Mouse (Mus musculus): ENCODE results near the gene Aldh3b3. TPM values are rescaled to one million over a fixed set of nuclear protein-coding genes. Genes with fewer than 3 reads are reported as not detected.

Gene Aldh3b3
- polyA plus RNA-seq, 1 experiment from 2014 or later, result not detected

- 78% methylated on average over 7 of the region's 7 CpGs for WGBS
- no peak for ATAC-seq (ENCODE audit: extremely low read depth, insufficient number of reproducible peaks, low FRiP score, low TSS enrichment)
- H3K4me2 ChIP-seq, result no peak overlapping the region
Measured at GRCm38 (mm10) chr19:3942315-3942714, 16.1 kb upstream of the Aldh3b3 start.

GRCm38 (mm10) chr19:3942986-3943735 lies 15.3 kb upstream of the Aldh3b3 start:
- Histone ChIP-seq H3K9me3 (no peaks in the 10 kb centered on the region), H3K27me3 (replicated peaks) (peaks cover 25% of the 10 kb centered on the region), H3K4me3 (peak overlapping the region; percentile 40), H3K27ac (replicated peaks) (no peak overlapping the region), H3K36me3 (no peaks in the 10 kb centered on the region), H3K4me1 (peaks cover 12% of the 10 kb centered on the region), H3K9ac (peak overlapping the region; percentile 40), H3K4me2 (peak overlapping the region; percentile 65)
- WGBS, result 15% methylated on average over 27 of the region's 27 CpGs
- no peak for ATAC-seq (ENCODE audit: extremely low read depth, insufficient number of reproducible peaks, low FRiP score, low TSS enrichment)

More at GRCm38 (mm10) chr19:3942315-3942714, 16.1 kb upstream of the Aldh3b3 start:
- no peak overlapping the region for H3K9ac ChIP-seq
- H3K4me1 ChIP-seq, result peaks cover 12% of the 10 kb centered on the region
- H3K9me3 ChIP-seq, result no peaks in the 10 kb centered on the region
- H3K36me3 ChIP-seq, result no peaks in the 10 kb centered on the region
- H3K27me3 ChIP-seq (replicated peaks), result peaks cover 25% of the 10 kb centered on the region
- H3K4me3 ChIP-seq, result no peak overlapping the region
- no peak overlapping the region for H3K27ac ChIP-seq (replicated peaks)

GRCm38 (mm10) chr19:3945872-3946564 lies 12.4 kb upstream of the Aldh3b3 start:
- H3K36me3 ChIP-seq, result no peaks in the 10 kb centered on the region
- H3K9me3 ChIP-seq, result 0 out of 2 replicates have a peak, but pooled peaks cover 3% of the 10 kb centered on the region
- no peak overlapping the region for H3K4me3 ChIP-seq
- 0 out of 2 replicates have a peak overlapping the region, but pooled peaks have one; percentile 11 for H3K4me2 ChIP-seq
- H3K9ac ChIP-seq, result peak overlapping the region; percentile 58
- H3K27me3 ChIP-seq (replicated peaks), result peaks cover 25% of the 10 kb centered on the region
- peak; percentile 32; the same call in 1 of the 2 replicates for ATAC-seq (ENCODE audit: extremely low read depth, insufficient number of reproducible peaks, low FRiP score, low TSS enrichment)
- H3K4me1 ChIP-seq, result peaks cover 12% of the 10 kb centered on the region
- WGBS, result 20% methylated on average over 10 of the region's 10 CpGs
- peak overlapping the region; percentile 54 for H3K27ac ChIP-seq (replicated peaks)

- peaks cover 25% of the 10 kb centered on the region for H3K27me3 ChIP-seq (replicated peaks)
- H3K36me3 ChIP-seq, result no peaks in the 10 kb centered on the region
- H3K4me3 ChIP-seq, result no peak overlapping the region
- ATAC-seq (ENCODE audit: extremely low read depth, insufficient number of reproducible peaks, low FRiP score, low TSS enrichment), result no peak
- H3K27ac ChIP-seq (replicated peaks), result peak overlapping the region; percentile 54
- H3K4me2 ChIP-seq, result no peak overlapping the region
- no peak overlapping the region for H3K9ac ChIP-seq
- WGBS, result 17% methylated on average over 2 of the region's 2 CpGs
- H3K4me1 ChIP-seq, result peaks cover 12% of the 10 kb centered on the region
- H3K9me3 ChIP-seq, result 0 out of 2 replicates have a peak, but pooled peaks cover 3% of the 10 kb centered on the region
Measured at GRCm38 (mm10) chr19:3946715-3947114, 11.7 kb upstream of the Aldh3b3 start.

- Histone ChIP-seq H3K27ac (replicated peaks) (no peak overlapping the region), H3K4me2 (no peak overlapping the region), H3K36me3 (no peaks in the 10 kb centered on the region), H3K27me3 (replicated peaks) (peaks cover 16% of the 10 kb centered on the region), H3K9me3 (0 out of 2 replicates have a peak, but pooled peaks cover 3% of the 10 kb centered on the region), H3K4me3 (no peak overlapping the region), H3K4me1 (peaks cover 12% of the 10 kb centered on the region), H3K9ac (no peak overlapping the region)
- no peak for ATAC-seq (ENCODE audit: extremely low read depth, insufficient number of reproducible peaks, low FRiP score, low TSS enrichment)
- WGBS, result 76% methylated on average over 3 of the region's 3 CpGs
Measured at GRCm38 (mm10) chr19:3947813-3948212, 10.6 kb upstream of the Aldh3b3 start.

- no peak for ATAC-seq (ENCODE audit: extremely low read depth, insufficient number of reproducible peaks, low FRiP score, low TSS enrichment)
- H3K4me2 ChIP-seq, result no peak overlapping the region
- H3K27me3 ChIP-seq (replicated peaks), result peaks cover 9% of the 10 kb centered on the region
- 65% methylated on average over 14 of the region's 14 CpGs for WGBS
- no peak overlapping the region for H3K9ac ChIP-seq
- no peak overlapping the region for H3K4me3 ChIP-seq
- no peaks in the 10 kb centered on the region for H3K36me3 ChIP-seq
- peaks cover 12% of the 10 kb centered on the region for H3K4me1 ChIP-seq
- H3K27ac ChIP-seq (replicated peaks), result no peak overlapping the region
- 0 out of 2 replicates have a peak, but pooled peaks cover 3% of the 10 kb centered on the region for H3K9me3 ChIP-seq
Measured at GRCm38 (mm10) chr19:3948546-3948945, 9.9 kb upstream of the Aldh3b3 start.

GRCm38 (mm10) chr19:3950331-3950730 lies 8.1 kb upstream of the Aldh3b3 start:
- Histone ChIP-seq H3K9ac (no peak overlapping the region), H3K9me3 (0 out of 2 replicates have a peak, but pooled peaks cover 3% of the 10 kb centered on the region), H3K4me1 (peaks cover 12% of the 10 kb centered on the region), H3K4me3 (no peak overlapping the region), H3K27ac (replicated peaks) (no peak overlapping the region), H3K36me3 (no peaks in the 10 kb centered on the region), H3K27me3 (replicated peaks) (peaks cover 6% of the 10 kb centered on the region; the same call in 1 of the 2 replicates), H3K4me2 (no peak overlapping the region)
- WGBS, result 80% methylated on average over 3 of the region's 3 CpGs
- ATAC-seq (ENCODE audit: extremely low read depth, insufficient number of reproducible peaks, low FRiP score, low TSS enrichment), result no peak

GRCm38 (mm10) chr19:3951461-3951860 lies 7.0 kb upstream of the Aldh3b3 start:
- ATAC-seq (ENCODE audit: extremely low read depth, insufficient number of reproducible peaks, low FRiP score, low TSS enrichment), result no peak
- Histone ChIP-seq H3K4me1 (peaks cover 7% of the 10 kb centered on the region), H3K27ac (replicated peaks) (no peak overlapping the region), H3K36me3 (no peaks in the 10 kb centered on the region), H3K4me2 (no peak overlapping the region), H3K9me3 (0 out of 2 replicates have a peak, but pooled peaks cover 3% of the 10 kb centered on the region), H3K27me3 (replicated peaks) (peaks cover 6% of the 10 kb centered on the region; the same call in 1 of the 2 replicates), H3K4me3 (no peak overlapping the region), H3K9ac (no peak overlapping the region)

- Histone ChIP-seq H3K27me3 (replicated peaks) (peaks cover 6% of the 10 kb centered on the region; the same call in 1 of the 2 replicates), H3K4me3 (no peak overlapping the region), H3K9me3 (0 out of 2 replicates have a peak, but pooled peaks cover 3% of the 10 kb centered on the region), H3K4me2 (no peak overlapping the region), H3K36me3 (no peaks in the 10 kb centered on the region), H3K4me1 (peaks cover 5% of the 10 kb centered on the region; the same call in 1 of the 2 replicates), H3K9ac (no peak overlapping the region), H3K27ac (replicated peaks) (no peak overlapping the region)
- WGBS, result 14% methylated on average over 1 of the region's 1 CpGs
- no peak for ATAC-seq (ENCODE audit: extremely low read depth, insufficient number of reproducible peaks, low FRiP score, low TSS enrichment)
Measured at GRCm38 (mm10) chr19:3952099-3952498, 6.3 kb upstream of the Aldh3b3 start.

GRCm38 (mm10) chr19:3955033-3955432 lies 3.4 kb upstream of the Aldh3b3 start:
- no peak overlapping the region for H3K9ac ChIP-seq
- peaks cover 6% of the 10 kb centered on the region; the same call in 1 of the 2 replicates for H3K27me3 ChIP-seq (replicated peaks)
- no peak overlapping the region for H3K4me2 ChIP-seq
- no peak overlapping the region for H3K4me3 ChIP-seq
- peaks cover 5% of the 10 kb centered on the region; the same call in 1 of the 2 replicates for H3K4me1 ChIP-seq
- no peak overlapping the region for H3K27ac ChIP-seq (replicated peaks)
- ATAC-seq (ENCODE audit: extremely low read depth, insufficient number of reproducible peaks, low FRiP score, low TSS enrichment), result no peak
- WGBS, result 73% methylated on average over 3 of the region's 3 CpGs
- no peaks in the 10 kb centered on the region for H3K36me3 ChIP-seq
- 0 out of 2 replicates have a peak, but pooled peaks cover 3% of the 10 kb centered on the region for H3K9me3 ChIP-seq

- H3K9me3 ChIP-seq, result 0 out of 2 replicates have a peak, but pooled peaks cover 2% of the 10 kb centered on the region
- no peak overlapping the region for H3K4me3 ChIP-seq
- H3K27me3 ChIP-seq (replicated peaks), result peaks cover 6% of the 10 kb centered on the region; the same call in 1 of the 2 replicates
- WGBS, result 19% methylated on average over 4 of the region's 4 CpGs
- no peaks in the 10 kb centered on the region for H3K36me3 ChIP-seq
- no peak overlapping the region for H3K9ac ChIP-seq
- H3K27ac ChIP-seq (replicated peaks), result no peak overlapping the region
- peaks cover 5% of the 10 kb centered on the region; the same call in 1 of the 2 replicates for H3K4me1 ChIP-seq
- no peak for ATAC-seq (ENCODE audit: extremely low read depth, insufficient number of reproducible peaks, low FRiP score, low TSS enrichment)
- no peak overlapping the region for H3K4me2 ChIP-seq
Measured at GRCm38 (mm10) chr19:3955804-3956203, 2.6 kb upstream of the Aldh3b3 start.

All from heart, embryonic 13.5 days (tissue).